Mouse (Mus musculus): ENCODE measurements around the gene Mfsd4b3.
"Not testable (repeated sequence)": the region's sequence is repeated elsewhere in the genome, so short reads cannot be mapped to it uniquely, and the experiment has no call there.

- TF ChIP-seq TAL1, GATA1 (IDR thresholded peaks at IDR 0.05; ENCODE audit: low read length): not testable (repeated sequence)
Measured at GRCm38 (mm10) chr10:39924556-39924955, 35.4 kb downstream of the Mfsd4b3 start.
